Mouse (Mus musculus) heart, adult 2 months (tissue): ENCODE data around the gene Col7a1.

ENCODE experiments used
- CTCF ChIP-seq: fragments of 200-600 bp; IDR thresholded peaks from 2 replicates; pipeline ENCODE4 v1.8.1; 2022; ENCODE audit warnings: antibody characterized with exemption, mild to moderate bottlenecking, moderate library complexity
- EP300 ChIP-seq: fragments of 200-500 bp; IDR thresholded peaks from 2 replicates; pipeline ENCODE4 v1.6.1; 2011; ENCODE audit warnings: low read depth, low read length, control low read depth; ENCODE audit not compliant: insufficient read depth
- POLR2A ChIP-seq: fragments of 200-500 bp; IDR thresholded peaks from 2 replicates; pipeline ENCODE4 v1.6.1; 2011; ENCODE audit warnings: mild to moderate bottlenecking, low read depth, low read length, control low read depth; ENCODE audit not compliant: insufficient read depth

DNA sequence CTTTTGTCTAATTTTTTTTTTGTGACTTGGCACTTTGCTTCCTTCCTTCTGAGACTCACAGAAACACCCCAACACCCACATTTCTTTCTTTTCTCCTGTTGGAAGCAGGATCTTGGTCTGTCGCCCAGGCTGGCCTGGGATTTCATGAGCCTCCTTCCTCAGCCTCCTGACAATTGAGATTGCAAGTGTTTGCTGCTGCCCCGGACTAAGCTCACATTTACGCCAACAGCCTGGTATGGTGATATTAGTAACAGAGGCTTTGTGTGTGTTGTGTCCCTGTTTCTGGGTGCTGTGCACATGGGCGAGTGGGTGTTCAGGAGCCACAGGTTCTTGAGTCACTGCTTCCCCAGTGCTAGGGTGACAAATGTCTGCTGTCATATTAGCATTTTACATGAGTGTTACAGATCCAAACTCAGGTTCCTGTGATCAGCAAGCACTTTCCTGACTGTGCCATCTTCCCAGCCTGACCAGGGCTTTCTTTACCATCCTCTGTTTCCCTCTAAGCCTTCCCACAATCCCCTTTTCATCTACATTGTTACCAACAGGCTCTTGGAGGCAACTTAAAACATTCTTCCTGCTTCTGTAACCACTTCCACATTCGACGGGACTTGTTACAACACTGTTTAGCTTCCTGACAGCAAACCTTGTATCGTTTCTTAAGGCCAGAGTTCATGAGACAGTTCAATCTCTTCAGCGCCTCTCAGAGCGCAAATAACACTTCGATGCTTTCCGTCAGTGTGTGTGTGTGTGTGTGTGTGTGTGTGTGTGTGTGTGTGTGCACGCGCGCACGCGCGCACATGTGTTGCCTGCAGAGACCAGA lies 69.7 kb downstream of the Col7a1 start:
- TF ChIP-seq CTCF (no peak), EP300 (no peak), POLR2A (no peak)
